18 mouse cellular contexts compared by ENCODE assay signal in genomic region chr9:75630823-75631454, GRCm38 (mm10). TPM values are rescaled to one million over a fixed set of nuclear protein-coding genes. Genes with fewer than 3 reads are reported as not detected.
A peak's percentile ranks its signal among the peaks of the same experiment; 100 is the strongest.
DNase-seq lines count a peak whose midpoint lies in the region; ATAC-seq lines count a peak whose summit lies in the region.
"Had no signal": no experiment of that assay in that cellular context is flagged by ENCODE, and none has a peak within 500 bp of the region (broad histone marks: within the 10 kb centered on the region; RNA-seq: fewer than 3 reads in every experiment).

No protein-coding gene starts in this region.

- ATAC-seq in heart, embryonic 15.5 days (replicated peaks; ENCODE audit: insufficient number of reproducible peaks, insufficient read depth, low FRiP score, low read depth), result no peak
- ATAC-seq in CD4-positive, CD25-positive, alpha-beta regulatory T cell, adult 4 months, result peak; percentile 76
- no peak for ATAC-seq in heart, embryonic 16.5 days (replicated peaks; ENCODE audit: extremely low read depth, insufficient read depth, low FRiP score)
- no peak for ATAC-seq in erythroblast, adult 5-6 weeks (replicated peaks; ENCODE audit: low FRiP score, poor library complexity, severe bottlenecking)
- ATAC-seq: forebrain, embryonic 14.5 days; hindbrain, postnatal 0 days had no signal

- H3K4me1 ChIP-seq in heart, embryonic 15.5 days (replicated peaks), result peaks cover 11% of the 10 kb centered on the region; the same call in 1 of the 2 replicates
- 0 out of 2 replicates have a peak, but pooled peaks cover 2% of the 10 kb centered on the region for H3K4me1 ChIP-seq in heart, embryonic 16.5 days (ENCODE audit: control insufficient read depth, insufficient read depth, low read length)

- H3K36me3 ChIP-seq in heart, embryonic 15.5 days, result no peaks in the 10 kb centered on the region
- 0 out of 2 replicates have a peak, but pooled peaks cover 2% of the 10 kb centered on the region for H3K36me3 ChIP-seq in heart, embryonic 16.5 days (ENCODE audit: control insufficient read depth, insufficient read depth)
- H3K36me3 ChIP-seq: limb, embryonic 12.5 days had no signal

- H3K4me2 ChIP-seq in heart, embryonic 15.5 days, result no peak overlapping the region
- H3K4me2 ChIP-seq in heart, embryonic 16.5 days (ENCODE audit: low read depth, low read length), result no peak overlapping the region
- H3K4me2 ChIP-seq: embryonic facial prominence, embryonic 15.5 days; limb, embryonic 12.5 days; stomach, embryonic 15.5 days had no signal

- H3K9me3 ChIP-seq in heart, embryonic 15.5 days (replicated peaks), result no peaks in the 10 kb centered on the region
- no peaks in the 10 kb centered on the region; the same call in 1 of the 2 replicates for H3K9me3 ChIP-seq in heart, embryonic 16.5 days (replicated peaks; ENCODE audit: control insufficient read depth, low read length)
- H3K9me3 ChIP-seq: embryonic facial prominence, embryonic 15.5 days; limb, embryonic 12.5 days; stomach, embryonic 15.5 days had no signal

- intact Hi-C loops in heart, postnatal 36 days (cut with DNase I), result no loop called here

- no peak overlapping the region for H3K9ac ChIP-seq in heart, embryonic 15.5 days
- H3K9ac ChIP-seq in heart, embryonic 16.5 days (ENCODE audit: low read length), result no peak overlapping the region
- H3K9ac ChIP-seq: embryonic facial prominence, embryonic 15.5 days; limb, embryonic 12.5 days; stomach, embryonic 15.5 days had no signal

- WGBS in heart, embryonic 15.5 days, result 66% methylated on average over 8 of the region's 8 CpGs
- 59% methylated on average over 8 of the region's 8 CpGs for WGBS in heart, embryonic 16.5 days

- no peaks in the 10 kb centered on the region for H3K27me3 ChIP-seq in heart, embryonic 15.5 days
- H3K27me3 ChIP-seq in heart, embryonic 16.5 days (ENCODE audit: control insufficient read depth, insufficient read depth, low read length), result no peaks in the 10 kb centered on the region
- H3K27me3 ChIP-seq: embryonic facial prominence, embryonic 15.5 days; limb, embryonic 12.5 days; stomach, embryonic 15.5 days had no signal

- H3K27ac ChIP-seq in heart, embryonic 15.5 days, result peak overlapping the region; percentile 46; the same call in 1 of the 2 replicates
- H3K27ac ChIP-seq in heart, embryonic 16.5 days (ENCODE audit: low read length), result peak overlapping the region; percentile 72
- H3K27ac ChIP-seq: embryonic facial prominence, embryonic 15.5 days; hindbrain, postnatal 0 days; limb, embryonic 12.5 days; stomach, embryonic 15.5 days had no signal

- DNase-seq in heart, postnatal 36 days, result no peak
- peak; percentile 27 for DNase-seq in naive thymus-derived CD4-positive, alpha-beta T cell, adult 2 months (ENCODE audit: low read depth)
- DNase-seq in right cerebral cortex, postnatal 10 days (ENCODE audit: low spot score in 2 of 2), result no peak
- no peak for DNase-seq in urinary bladder, postnatal 36 days (ENCODE audit: low spot score in 2 of 2)
- DNase-seq: adrenal gland, postnatal 14 days; cerebellum, postnatal 36 days; gastrocnemius, postnatal 25 days; kidney, postnatal 25 days; right cerebral cortex, postnatal 25 days had no signal

- no peak overlapping the region for H3K4me3 ChIP-seq in heart, embryonic 15.5 days
- H3K4me3 ChIP-seq in heart, embryonic 16.5 days (ENCODE audit: low read length), result no peak overlapping the region
- H3K4me3 ChIP-seq: embryonic facial prominence, embryonic 15.5 days; limb, embryonic 12.5 days; stomach, embryonic 15.5 days had no signal

RNA-seq across cellular contexts. Expression of gene Lysmd2, which starts 5.4 kb away (rescaled TPM):
- 20.9 and 21.7 TPM in 2 replicates for polyA plus RNA-seq in heart, embryonic 15.5 days (2015; fragmentation: Nextera tagmentation; extraction: Ambion mirVana)
- total RNA-seq in heart, postnatal 36 days (2021), result 1 to 10 TPM; 7.6 to 10.0 TPM
- 1 to 10 TPM; 3.9 to 5.6 TPM for polyA plus RNA-seq in CD4-positive, CD25-positive, alpha-beta regulatory T cell, adult 4 months (2017; shearing (Covaris generic))
- 18.7 and 20.8 TPM in 2 replicates for polyA plus RNA-seq in heart, embryonic 16.5 days (2015; fragmentation: Nextera tagmentation; extraction: Ambion mirVana)
- 2.9 TPM in 1 of 2 replicates, not detected in the other for total RNA-seq in erythroblast, adult 5-6 weeks (2015; ENCODE audit: low replicate concordance)
- 2.1 TPM in 1 of 2 replicates, not detected in the other for total RNA-seq in erythroblast, adult 5-6 weeks (2017; ENCODE audit: low replicate concordance)

RNA-seq across cellular contexts. Expression of gene Tmod2, which starts 19.8 kb away (rescaled TPM):
- 5.2 and 8.9 TPM in 2 replicates for polyA plus RNA-seq in heart, embryonic 15.5 days (2015; fragmentation: Nextera tagmentation; extraction: Ambion mirVana)
- 1 to 10 TPM; 3.8 to 4.8 TPM for total RNA-seq in heart, postnatal 36 days (2021)
- polyA plus RNA-seq in CD4-positive, CD25-positive, alpha-beta regulatory T cell, adult 4 months (2017; shearing (Covaris generic)), result under 1 TPM in 1 of 2 experiments, not detected in 1; 0.29 TPM
- polyA plus RNA-seq in heart, embryonic 16.5 days (2015; fragmentation: Nextera tagmentation; extraction: Ambion mirVana), result 5.8 TPM in 2 replicates
- total RNA-seq in erythroblast, adult 5-6 weeks (2015; ENCODE audit: low replicate concordance), result not detected in 2 replicates
- not detected in 2 replicates for total RNA-seq in erythroblast, adult 5-6 weeks (2017; ENCODE audit: low replicate concordance)

RNA-seq across cellular contexts. Expression of gene Scg3, which starts 52.9 kb away (rescaled TPM):
- 0.15 and 1.4 TPM in 2 replicates for polyA plus RNA-seq in heart, embryonic 15.5 days (2015; fragmentation: Nextera tagmentation; extraction: Ambion mirVana)
- total RNA-seq in heart, postnatal 36 days (2021), result under 1 TPM in 1 of 2 experiments, not detected in 1; 0.64 TPM
- not detected for polyA plus RNA-seq in CD4-positive, CD25-positive, alpha-beta regulatory T cell, adult 4 months (2017; shearing (Covaris generic))
- 0.07 and 0.41 TPM in 2 replicates for polyA plus RNA-seq in heart, embryonic 16.5 days (2015; fragmentation: Nextera tagmentation; extraction: Ambion mirVana)
- total RNA-seq in erythroblast, adult 5-6 weeks (2015; ENCODE audit: low replicate concordance), result not detected in 2 replicates
- total RNA-seq in erythroblast, adult 5-6 weeks (2017; ENCODE audit: low replicate concordance), result 0.84 TPM in 1 of 2 replicates, not detected in the other
